Mouse (Mus musculus): ENCODE measurements around the gene Poll.

- TF ChIP-seq POLR2A (IDR thresholded peaks at IDR 0.05; ENCODE audit: low read depth, low read length): no peak
- TF ChIP-seq CTCF (IDR thresholded peaks at IDR 0.05; ENCODE audit: extremely low read depth, insufficient read depth, insufficient read length, insufficient replicate concordance): no peak
Observed at GRCm38 (mm10) chr19:45583136-45583535, 22.8 kb upstream of the Poll start.

Data from spleen, adult 2 months (tissue).